Mouse (Mus musculus): ENCODE measurements around the gene Timm17b. TPM values are rescaled to one million over a fixed set of nuclear protein-coding genes. Genes with fewer than 3 reads are reported as not detected.

Timm17b gene
- 10 to 100 TPM; 43.4 to 45.0 TPM for total RNA-seq (2021)
- polyA plus RNA-seq (2012; rRNA removed), result 40.2 and 45.1 TPM in 2 replicates
- long read RNA-seq, transcript Timm17b-201 (6 exons, 2,381 nt), result major isoform, 27 of 33 reads
- long read RNA-seq, partial matches to known transcripts, result 3 of 33 reads
- long read RNA-seq, other reads (novel, unspliced or antisense), result 0 of 33 reads

DNA sequence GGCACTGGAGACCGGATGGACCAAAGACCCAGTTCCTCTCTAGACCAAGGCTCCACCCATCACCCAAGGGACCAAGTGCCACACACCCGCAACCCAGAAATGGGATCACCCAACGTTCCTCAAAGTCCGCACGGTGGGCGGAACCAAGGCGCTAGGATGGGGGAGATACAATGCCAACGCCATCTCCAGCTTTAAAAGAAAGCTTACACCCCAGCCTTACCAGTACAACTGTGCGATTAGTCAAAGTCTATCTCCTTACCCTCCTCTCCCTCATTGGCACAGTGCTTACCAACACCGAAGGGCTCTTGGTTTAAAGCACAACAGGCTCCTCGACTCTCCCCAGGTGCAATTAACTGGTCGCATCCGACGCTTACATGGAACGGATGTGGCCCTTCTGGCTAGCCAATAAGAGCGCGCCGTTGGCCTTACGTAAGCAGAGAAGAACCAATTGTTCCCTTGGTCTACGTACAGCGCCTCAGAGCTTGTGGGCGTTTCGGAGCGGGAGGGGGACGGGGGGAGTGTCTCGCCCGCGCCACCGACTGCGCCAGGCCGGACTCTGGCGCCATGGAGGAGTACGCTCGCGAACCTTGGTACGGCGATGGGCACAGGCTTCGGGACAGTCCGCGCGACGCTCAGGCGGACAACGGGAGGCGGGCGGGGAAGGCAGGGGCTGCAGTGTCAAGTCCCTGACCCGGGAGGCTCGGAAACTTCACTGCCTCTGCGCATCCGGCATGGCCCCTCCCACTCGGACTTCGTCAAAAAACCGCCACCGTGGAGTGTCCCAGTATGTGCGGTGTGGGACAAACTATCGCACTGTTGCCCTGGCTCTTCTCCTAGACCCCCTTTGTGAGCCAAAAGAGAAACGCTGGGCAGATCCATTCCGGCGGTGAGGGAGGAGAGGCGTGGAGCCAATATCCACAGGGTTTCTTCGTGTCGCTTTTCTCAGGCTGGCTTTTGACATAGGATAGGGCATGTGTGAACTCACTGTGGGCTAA lies at the start of gene Timm17b, which contains the start of gene Pqbp1:
Timm17b (plus strand) TSS at position 478 of the 995 bp plus-strand sequence.
Pqbp1 (minus strand) TSS at position 390 of the 995 bp plus-strand sequence.
- DNase-seq, result peak; percentile 87 to 92
- no peak for TF ChIP-seq CTCF (IDR thresholded peaks at IDR 0.05)
- TF ChIP-seq POLR2A (IDR thresholded peaks at IDR 0.05; ENCODE audit: insufficient read depth, low read depth, low read length), result peak; percentile 76
- TF ChIP-seq EP300 (IDR thresholded peaks at IDR 0.05; ENCODE audit: insufficient read depth, low read depth, low read length), result no peak
- Histone ChIP-seq H3K27ac (peak within 1 kb of the TSS; percentile 84), H3K36me3 (ENCODE audit: control insufficient read depth, insufficient read depth, low read length) (no peaks in the 10 kb centered on the region), H3K27me3 (ENCODE audit: control insufficient read depth, insufficient read depth, low read length) (no peaks in the 10 kb centered on the region), H3K4me3 (peak within 1 kb of the TSS; percentile 72), H3K79me2 (replicated peaks; ENCODE audit: control insufficient read depth, insufficient read depth, low read length) (no peaks in the 10 kb centered on the region), H3K4me1 (ENCODE audit: control insufficient read depth, insufficient read depth, low read length) (no peaks in the 10 kb centered on the region), H3K9ac (ENCODE audit: low read depth, low read length) (peak within 1 kb of the TSS; percentile 93)
- WGBS, result 14% methylated on average over 62 of the region's 62 CpGs
- intact Hi-C loops (cut with DNase I), result no loop called here

DNA sequence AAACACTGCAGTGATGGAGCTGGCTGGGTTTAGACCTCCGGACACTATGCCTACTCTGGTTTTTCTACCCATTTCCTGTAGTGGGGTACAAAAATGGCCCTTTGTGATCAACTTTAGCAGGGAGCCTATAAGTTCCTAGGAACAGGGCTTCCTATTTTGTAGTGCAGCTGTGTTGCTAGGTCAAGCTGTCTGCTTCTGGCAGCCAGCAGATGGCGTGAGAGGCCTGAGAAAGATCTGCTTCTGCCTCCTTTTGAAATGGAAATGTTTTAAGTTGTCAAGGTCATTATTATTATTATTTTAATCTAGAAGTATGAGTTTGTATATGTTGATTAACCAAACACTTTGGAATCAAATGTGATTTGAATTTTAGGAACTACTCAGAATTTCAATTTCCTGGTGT lies 44.6 kb upstream of the Timm17b start:
- Histone ChIP-seq H3K4me3 (no peak overlapping the region), H3K4me1 (ENCODE audit: control insufficient read depth, insufficient read depth, low read length) (no peaks in the 10 kb centered on the region), H3K79me2 (replicated peaks; ENCODE audit: control insufficient read depth, insufficient read depth, low read length) (no peaks in the 10 kb centered on the region), H3K9ac (ENCODE audit: low read depth, low read length) (no peak overlapping the region), H3K27ac (no peak overlapping the region), H3K36me3 (ENCODE audit: control insufficient read depth, insufficient read depth, low read length) (no peaks in the 10 kb centered on the region), H3K27me3 (ENCODE audit: control insufficient read depth, insufficient read depth, low read length) (no peaks in the 10 kb centered on the region)
- intact Hi-C loops (cut with DNase I), result loop anchor here (5.0 kb wide), 2 partner anchors 93 to 163 kb away; partner anchors contain the start of genes Glod5 and Hdac6
- DNase-seq, result peak; percentile 28 to 41
- TF ChIP-seq CTCF (IDR thresholded peaks at IDR 0.05), result peak; percentile 78
- no peak for TF ChIP-seq EP300 (IDR thresholded peaks at IDR 0.05; ENCODE audit: insufficient read depth, low read depth, low read length)
- 23% methylated on average over 2 of the region's 2 CpGs for whole genome bisulfite sequencing

DNA sequence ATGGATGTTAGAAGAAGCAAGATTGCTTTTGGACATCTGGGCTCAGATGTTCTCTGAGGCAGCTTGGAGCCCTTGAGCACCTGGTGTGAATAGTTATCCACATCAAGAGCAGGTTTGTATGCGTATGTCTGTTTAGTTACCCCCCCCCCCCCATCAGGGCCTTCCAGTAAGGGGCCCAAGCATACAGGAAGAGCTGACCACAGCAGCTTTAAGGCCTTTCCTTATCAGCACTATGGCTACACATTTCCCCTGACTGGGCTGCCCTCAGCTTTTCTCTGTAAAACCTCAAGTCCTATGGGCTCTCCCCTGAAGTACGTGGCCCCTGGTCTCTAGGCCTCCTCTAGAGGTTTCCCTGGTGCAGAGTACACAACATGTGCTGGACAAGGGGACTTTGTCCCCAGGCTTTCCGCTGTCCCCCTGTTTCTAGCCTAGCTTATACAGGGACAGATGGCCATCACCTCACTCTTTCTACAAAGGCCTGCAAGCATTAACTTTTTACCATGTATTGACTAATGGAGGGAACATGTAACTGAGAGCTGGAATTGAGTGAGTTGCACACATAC lies 39.9 kb upstream of the Timm17b start:
- H3K36me3 ChIP-seq (ENCODE audit: control insufficient read depth, insufficient read depth, low read length), result no peaks in the 10 kb centered on the region
- no peaks in the 10 kb centered on the region for H3K27me3 ChIP-seq (ENCODE audit: control insufficient read depth, insufficient read depth, low read length)
- WGBS, result 79% methylated on average over 3 of the region's 3 CpGs
- TF ChIP-seq POLR2A (IDR thresholded peaks at IDR 0.05; ENCODE audit: insufficient read depth, low read depth, low read length) (no peak), EP300 (IDR thresholded peaks at IDR 0.05; ENCODE audit: insufficient read depth, low read depth, low read length) (no peak), CTCF (IDR thresholded peaks at IDR 0.05) (no peak)
- H3K4me3 ChIP-seq, result no peak overlapping the region
- intact Hi-C loops (cut with DNase I), result no loop called here
- no peak overlapping the region for H3K9ac ChIP-seq (ENCODE audit: low read depth, low read length)
- DNase-seq, result no peak
- no peaks in the 10 kb centered on the region for H3K4me1 ChIP-seq (ENCODE audit: control insufficient read depth, insufficient read depth, low read length)
- no peak overlapping the region for H3K27ac ChIP-seq
- no peaks in the 10 kb centered on the region for H3K79me2 ChIP-seq (replicated peaks; ENCODE audit: control insufficient read depth, insufficient read depth, low read length)

DNA sequence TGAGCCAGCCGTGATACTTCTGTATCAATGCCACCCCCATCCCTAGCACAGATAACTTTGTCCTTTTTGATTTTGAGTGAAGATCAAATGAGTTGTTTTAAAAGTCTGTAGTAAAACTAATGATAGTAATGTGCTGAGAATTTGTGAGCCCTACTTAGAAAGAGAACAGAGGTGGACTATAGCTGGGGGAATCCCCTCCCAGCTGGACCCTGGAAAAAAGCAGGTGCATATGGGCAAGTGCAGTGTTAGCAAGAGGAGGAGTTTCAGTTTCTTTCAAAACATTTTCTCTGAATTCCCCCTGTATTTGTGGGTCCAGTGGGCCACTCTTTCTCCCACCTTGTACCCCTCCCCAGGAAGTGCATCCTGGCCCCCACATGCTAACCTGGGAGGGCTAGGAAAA lies 36.0 kb upstream of the Timm17b start:
- WGBS, result 67% methylated on average over 1 of the region's 1 CpGs
- no peaks in the 10 kb centered on the region for H3K27me3 ChIP-seq (ENCODE audit: control insufficient read depth, insufficient read depth, low read length)

DNA sequence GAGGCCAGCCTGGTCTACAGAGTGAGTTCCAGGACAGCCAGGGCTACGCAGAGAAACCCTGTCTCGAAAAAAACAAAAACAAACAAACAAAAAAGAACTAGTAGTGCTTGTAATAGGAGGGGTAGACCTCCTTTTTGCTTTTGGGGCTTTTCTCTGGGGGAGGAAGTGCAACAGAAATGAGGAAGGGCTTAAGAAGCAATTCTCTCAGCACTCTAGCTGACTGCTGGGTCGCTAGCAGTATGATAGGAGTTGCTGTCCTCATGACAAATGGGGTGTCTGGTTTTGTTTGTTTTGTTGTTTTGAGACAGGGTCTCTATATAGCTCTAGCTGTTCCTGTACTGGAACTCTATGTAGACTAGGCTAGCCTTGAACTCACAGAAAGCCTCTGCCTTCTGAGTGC lies 34.6 kb upstream of the Timm17b start:
- TF ChIP-seq CTCF (IDR thresholded peaks at IDR 0.05) (no peak), EP300 (IDR thresholded peaks at IDR 0.05; ENCODE audit: insufficient read depth, low read depth, low read length) (no peak), POLR2A (IDR thresholded peaks at IDR 0.05; ENCODE audit: insufficient read depth, low read depth, low read length) (no peak)
- no peak for DNase-seq
- intact Hi-C loops (cut with DNase I), result no loop called here
- no peak overlapping the region for H3K27ac ChIP-seq
- H3K27me3 ChIP-seq (ENCODE audit: control insufficient read depth, insufficient read depth, low read length), result no peaks in the 10 kb centered on the region
- H3K36me3 ChIP-seq (ENCODE audit: control insufficient read depth, insufficient read depth, low read length), result no peaks in the 10 kb centered on the region
- H3K9ac ChIP-seq (ENCODE audit: low read depth, low read length), result no peak overlapping the region
- H3K79me2 ChIP-seq (replicated peaks; ENCODE audit: control insufficient read depth, insufficient read depth, low read length), result no peaks in the 10 kb centered on the region; the same call in 1 of the 2 replicates
- H3K4me3 ChIP-seq, result no peak overlapping the region
- no peaks in the 10 kb centered on the region for H3K4me1 ChIP-seq (ENCODE audit: control insufficient read depth, insufficient read depth, low read length)
- 79% methylated on average over 3 of the region's 3 CpGs for WGBS

More for the DNA sequence above, 36.0 kb upstream of the Timm17b start:
- intact Hi-C loops (cut with DNase I), result no loop called here
- no peak overlapping the region for H3K4me3 ChIP-seq
- H3K79me2 ChIP-seq (replicated peaks; ENCODE audit: control insufficient read depth, insufficient read depth, low read length), result no peaks in the 10 kb centered on the region; the same call in 1 of the 2 replicates
- no peak overlapping the region for H3K27ac ChIP-seq
- H3K36me3 ChIP-seq (ENCODE audit: control insufficient read depth, insufficient read depth, low read length), result no peaks in the 10 kb centered on the region
- no peak for TF ChIP-seq EP300 (IDR thresholded peaks at IDR 0.05; ENCODE audit: insufficient read depth, low read depth, low read length)
- no peak for TF ChIP-seq POLR2A (IDR thresholded peaks at IDR 0.05; ENCODE audit: insufficient read depth, low read depth, low read length)
- TF ChIP-seq CTCF (IDR thresholded peaks at IDR 0.05), result no peak
- no peak overlapping the region for H3K9ac ChIP-seq (ENCODE audit: low read depth, low read length)
- no peak for DNase-seq
- no peaks in the 10 kb centered on the region for H3K4me1 ChIP-seq (ENCODE audit: control insufficient read depth, insufficient read depth, low read length)
